In genomic region chr14:27351476-27352079, GRCm38 (mm10) we compare ENCODE assay signal across 7 mouse cellular contexts.
DNase-seq lines count a peak whose midpoint lies in the region; ATAC-seq lines count a peak whose summit lies in the region.

No protein-coding gene starts in this region.

- peaks cover 9% of the 10 kb centered on the region for H3K4me1 ChIP-seq in kidney, embryonic 14.5 days (ENCODE audit: control insufficient read depth, insufficient read depth, low read length)

- no peaks in the 10 kb centered on the region for H3K27me3 ChIP-seq in kidney, embryonic 14.5 days (ENCODE audit: control insufficient read depth, insufficient read depth, low read length)

- H3K9ac ChIP-seq in kidney, embryonic 14.5 days (ENCODE audit: low read depth, low read length), result no peak overlapping the region

- H3K36me3 ChIP-seq in kidney, embryonic 14.5 days (ENCODE audit: control insufficient read depth, insufficient read depth, low read length), result no peaks in the 10 kb centered on the region

- DNase-seq in 3T3-L1 (ENCODE audit: low read depth, low spot score) (peak; percentile 40), A20 (ENCODE audit: low read depth, low spot score) (peak; percentile 88), MN1 (ENCODE audit: low spot score) (no peak)
- peak; percentile 96 for DNase-seq in fat pad, adult 2 months (ENCODE audit: extremely low read depth, low read depth, low spot score)
- no peak for DNase-seq in right cerebral cortex, adult 2 months (ENCODE audit: low spot score in 2 of 2)

- H3K4me3 ChIP-seq in kidney, embryonic 14.5 days (ENCODE audit: low read length), result no peak overlapping the region

- no peaks in the 10 kb centered on the region for H3K9me3 ChIP-seq in kidney, embryonic 14.5 days (ENCODE audit: control insufficient read depth, low read length)

- ATAC-seq in kidney, embryonic 14.5 days (ENCODE audit: low FRiP score, low TSS enrichment), result peak; percentile 78
- ATAC-seq in megakaryocyte, adult 5-6 weeks (ENCODE audit: poor library complexity, severe bottlenecking), result peak; percentile 87

- peak overlapping the region; percentile 84 for H3K27ac ChIP-seq in kidney, embryonic 14.5 days (ENCODE audit: low read depth, low read length)

- 48% methylated on average over 4 of the region's 4 CpGs for whole genome bisulfite sequencing in kidney, embryonic 14.5 days

- no peak overlapping the region; the same call in 1 of the 2 replicates for H3K4me2 ChIP-seq in kidney, embryonic 14.5 days (replicated peaks; ENCODE audit: low read depth, low read length)

Comparison
In these comparisons a context has a peak if more than half of its experiments do, and no peak if none do; other contexts are left out.
1. DNase-seq: peak in 3T3-L1 (single experiment), A20 (single experiment) and fat pad, adult 2 months (single experiment); none in MN1 (single experiment) and right cerebral cortex, adult 2 months (0 of 2).